Mouse (Mus musculus) lung, postnatal 4 days (tissue): ENCODE measurements around the gene Dpm2.
A peak's percentile ranks its signal among the peaks of the same experiment; 100 is the strongest.

Experiments used
- DNase-seq, 2 experiments: peaks; one replicate each; pipeline ENCODE4 v3.0.0; 2021

Gene Dpm2

GRCm38 (mm10) chr2:32586871-32587351, 16.3 kb downstream of the Dpm2 start, which contains the start of gene St6galnac4:
TSS of gene St6galnac4 (plus strand) at chr2:32587095.
- DNase-seq, result peak; percentile 94 to 95

GRCm38 (mm10) chr2:32587731-32588321, 17.2 kb downstream of the Dpm2 start:
- DNase-seq, result peak; percentile 48 to 60

- peak in 1 of 2 experiments; percentile 70 for DNase-seq
Observed at GRCm38 (mm10) chr2:32589213-32589795, 18.6 kb downstream of the Dpm2 start.

- no peak for DNase-seq
Observed at GRCm38 (mm10) chr2:32590224-32590623, 19.6 kb downstream of the Dpm2 start.

GRCm38 (mm10) chr2:32591249-32591648, 20.6 kb downstream of the Dpm2 start:
- DNase-seq, result no peak

GRCm38 (mm10) chr2:32596725-32597124, 26.1 kb downstream of the Dpm2 start:
- no peak for DNase-seq

- DNase-seq, result no peak
Observed at GRCm38 (mm10) chr2:32597248-32597647, 26.6 kb downstream of the Dpm2 start.

GRCm38 (mm10) chr2:32597699-32598098, 27.0 kb downstream of the Dpm2 start:
- no peak for DNase-seq

GRCm38 (mm10) chr2:32598506-32598905, 27.8 kb downstream of the Dpm2 start:
- no peak for DNase-seq

GRCm38 (mm10) chr2:32599409-32599808, 28.8 kb downstream of the Dpm2 start, which contains the start of gene St6galnac6:
TSS of gene St6galnac6 (plus strand) at chr2:32599709.
- no peak for DNase-seq

GRCm38 (mm10) chr2:32601417-32602065, 30.9 kb downstream of the Dpm2 start:
- DNase-seq, result peak; percentile 67 to 69

- DNase-seq, result peak; percentile 86 to 92
Observed at GRCm38 (mm10) chr2:32602600-32603054, 32.0 kb downstream of the Dpm2 start.

- DNase-seq, result no peak
Observed at GRCm38 (mm10) chr2:32604631-32605030, 34.0 kb downstream of the Dpm2 start.

- peak; percentile 90 to 92 for DNase-seq
Observed at GRCm38 (mm10) chr2:32606161-32607142, 35.8 kb downstream of the Dpm2 start.

- DNase-seq, result peak; percentile 56
Observed at GRCm38 (mm10) chr2:32607262-32607947, 36.7 kb downstream of the Dpm2 start.

- peak; percentile 73 to 75 for DNase-seq
Observed at GRCm38 (mm10) chr2:32608141-32608777, 37.6 kb downstream of the Dpm2 start.

- DNase-seq, result no peak
Observed at GRCm38 (mm10) chr2:32608778-32609435, 38.2 kb downstream of the Dpm2 start.

GRCm38 (mm10) chr2:32610610-32611229, 40.1 kb downstream of the Dpm2 start:
- DNase-seq, result peak; percentile 65 to 75

- no peak for DNase-seq
Observed at GRCm38 (mm10) chr2:32612274-32612673, 41.6 kb downstream of the Dpm2 start.

GRCm38 (mm10) chr2:32617109-32617508, 46.5 kb downstream of the Dpm2 start:
- DNase-seq, result no peak
